Mouse (Mus musculus): ENCODE measurements at regions not wholly inside any gene's neighbourhood (a gene's known extent, or its start where the extent isn't known, plus 50 kb on each side); places are given as distances from the start of the nearest gene placed in this dataset.
"Not testable (repeated sequence)": the region's sequence is repeated elsewhere in the genome, so short reads cannot be mapped to it uniquely, and the experiment has no call there.

GRCm38 (mm10) chr3:134330943-134331342, 94.7 kb downstream of the Cxxc4 start:
- Histone ChIP-seq H3K9ac (ENCODE audit: insufficient read depth, low read depth, low read length, poor library complexity, severe bottlenecking) (no peak overlapping the region), H3K9me3 (ENCODE audit: control insufficient read depth, insufficient read depth, low read depth, low read length) (no peaks in the 10 kb centered on the region), H3K27ac (ENCODE audit: insufficient read depth, low read depth, low read length, poor library complexity, severe bottlenecking) (no peak overlapping the region), H3K4me3 (ENCODE audit: insufficient read depth in 1 of 2, low read depth in 1 of 2, low read length in 2 of 2, poor library complexity in 1 of 2, severe bottlenecking in 1 of 2) (no peak overlapping the region), H3K4me1 (ENCODE audit: control insufficient read depth in 2 of 2, insufficient read depth in 2 of 2, low read length in 2 of 2, poor library complexity in 1 of 2) (no peaks in the 10 kb centered on the region), H3K36me3 (ENCODE audit: control insufficient read depth, insufficient read depth, low read length, poor library complexity, severe bottlenecking) (no peaks in the 10 kb centered on the region)
- DNase-seq (ENCODE audit: low read depth, low spot score) = no peak
- TF ChIP-seq HCFC1 (IDR thresholded peaks at IDR 0.05; ENCODE audit: borderline replicate concordance, insufficient read depth, low read length) = no peak
- TF ChIP-seq ZC3H11A (IDR thresholded peaks at IDR 0.05; ENCODE audit: borderline replicate concordance, low read depth, low read length) = no peak
- no peak for TF ChIP-seq CHD2 (IDR thresholded peaks at IDR 0.05; ENCODE audit: low read depth, low read length)
- no peak for TF ChIP-seq ZNF384 (IDR thresholded peaks at IDR 0.05; ENCODE audit: low read depth, low read length)
- in situ Hi-C loops (cut with MboI; ENCODE audit: low sequenced_read_pairs in 2 of 2, unreplicated experiment in 2 of 2) = no loop called here

DNA sequence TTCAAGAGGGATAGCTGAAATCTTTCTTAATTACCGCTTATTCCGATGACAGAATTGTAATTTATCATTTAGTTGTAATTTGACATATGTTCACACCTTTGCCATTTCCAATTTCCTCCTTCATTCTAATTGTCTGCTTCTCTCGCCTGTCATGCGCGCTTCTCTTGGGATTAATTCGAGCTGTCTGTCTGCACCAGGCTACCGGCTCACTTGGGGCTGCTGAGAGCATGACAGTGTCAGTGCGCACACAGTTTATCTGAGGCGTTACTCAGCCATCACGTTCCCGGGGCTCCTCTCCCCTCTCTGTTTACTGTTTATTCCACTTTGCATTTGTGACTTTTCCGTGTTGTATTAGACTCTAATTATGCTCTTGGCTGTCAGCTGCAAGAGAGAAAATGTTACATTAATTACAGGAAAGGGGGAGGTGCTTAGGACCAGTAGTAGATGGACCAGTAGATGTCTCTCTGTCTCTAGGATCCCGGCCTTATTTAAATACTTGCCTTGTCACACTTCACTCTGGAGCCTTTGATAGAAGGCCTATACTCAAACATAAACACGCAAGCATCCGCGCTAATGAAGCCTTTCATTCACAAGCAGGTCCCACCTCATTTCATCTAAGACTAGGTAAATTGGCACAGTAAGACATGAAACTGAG, 95.3 kb downstream of the Cxxc4 start:
- Histone ChIP-seq H3K9me3 (ENCODE audit: control insufficient read depth, insufficient read depth, low read depth, low read length) (no peaks in the 10 kb centered on the region), H3K27ac (ENCODE audit: insufficient read depth, low read depth, low read length, poor library complexity, severe bottlenecking) (no peak overlapping the region), H3K36me3 (ENCODE audit: control insufficient read depth, insufficient read depth, low read length, poor library complexity, severe bottlenecking) (no peaks in the 10 kb centered on the region), H3K4me3 (ENCODE audit: insufficient read depth in 1 of 2, low read depth in 1 of 2, low read length in 2 of 2, poor library complexity in 1 of 2, severe bottlenecking in 1 of 2) (no peak overlapping the region), H3K9ac (ENCODE audit: insufficient read depth, low read depth, low read length, poor library complexity, severe bottlenecking) (no peak overlapping the region), H3K4me1 (ENCODE audit: control insufficient read depth in 2 of 2, insufficient read depth in 2 of 2, low read length in 2 of 2, poor library complexity in 1 of 2) (no peaks in the 10 kb centered on the region)
- in situ Hi-C loops (cut with MboI; ENCODE audit: low sequenced_read_pairs in 2 of 2, unreplicated experiment in 2 of 2) = no loop called here
- DNase-seq (ENCODE audit: low read depth, low spot score) = no peak
- TF ChIP-seq ZNF384 (IDR thresholded peaks at IDR 0.05; ENCODE audit: low read depth, low read length) (no peak), HCFC1 (IDR thresholded peaks at IDR 0.05; ENCODE audit: borderline replicate concordance, insufficient read depth, low read length) (no peak), CHD2 (IDR thresholded peaks at IDR 0.05; ENCODE audit: low read depth, low read length) (no peak), ZC3H11A (IDR thresholded peaks at IDR 0.05; ENCODE audit: borderline replicate concordance, low read depth, low read length) (no peak)

DNA sequence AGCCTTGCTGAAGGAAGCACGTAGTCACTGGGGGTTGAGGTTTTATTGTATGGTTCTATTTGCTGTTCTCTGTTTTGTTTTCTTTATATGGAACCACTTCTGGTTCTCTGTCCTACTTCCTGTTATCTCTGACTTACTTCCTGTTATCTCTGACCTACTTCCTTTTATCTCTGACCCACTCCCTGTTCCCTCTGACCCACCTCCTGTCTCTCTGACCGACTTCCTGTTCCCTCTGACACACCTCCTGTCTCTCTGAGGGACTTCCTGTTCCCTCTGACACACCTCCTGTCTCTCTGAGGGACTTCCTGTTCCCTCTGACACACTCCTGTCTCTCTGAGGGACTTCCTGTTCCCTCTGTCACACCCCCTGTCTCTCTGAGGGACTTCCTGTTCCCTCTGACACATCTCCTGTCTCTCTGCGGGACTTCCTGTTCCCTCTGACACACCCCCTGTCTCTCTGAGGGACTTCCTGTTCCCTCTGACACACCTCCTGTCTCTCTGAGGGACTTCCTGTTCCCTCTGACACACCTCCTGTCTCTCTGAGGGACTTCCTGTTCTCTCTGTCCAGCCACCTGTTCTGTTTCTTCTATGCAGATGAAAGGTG, 102.9 kb downstream of the Cxxc4 start:
- H3K36me3 ChIP-seq (ENCODE audit: control insufficient read depth, insufficient read depth, low read length, poor library complexity, severe bottlenecking); H3K4me1 ChIP-seq (ENCODE audit: control insufficient read depth in 2 of 2, insufficient read depth in 2 of 2, low read length in 2 of 2, poor library complexity in 1 of 2); H3K9ac ChIP-seq (ENCODE audit: insufficient read depth, low read depth, low read length, poor library complexity, severe bottlenecking); H3K4me3 ChIP-seq (ENCODE audit: insufficient read depth in 1 of 2, low read depth in 1 of 2, low read length in 2 of 2, poor library complexity in 1 of 2, severe bottlenecking in 1 of 2); in situ Hi-C loops (cut with MboI; ENCODE audit: low sequenced_read_pairs in 2 of 2, unreplicated experiment in 2 of 2); DNase-seq (ENCODE audit: low read depth, low spot score); H3K27ac ChIP-seq (ENCODE audit: insufficient read depth, low read depth, low read length, poor library complexity, severe bottlenecking); H3K9me3 ChIP-seq (ENCODE audit: control insufficient read depth, insufficient read depth, low read depth, low read length): not testable (repeated sequence)

DNA sequence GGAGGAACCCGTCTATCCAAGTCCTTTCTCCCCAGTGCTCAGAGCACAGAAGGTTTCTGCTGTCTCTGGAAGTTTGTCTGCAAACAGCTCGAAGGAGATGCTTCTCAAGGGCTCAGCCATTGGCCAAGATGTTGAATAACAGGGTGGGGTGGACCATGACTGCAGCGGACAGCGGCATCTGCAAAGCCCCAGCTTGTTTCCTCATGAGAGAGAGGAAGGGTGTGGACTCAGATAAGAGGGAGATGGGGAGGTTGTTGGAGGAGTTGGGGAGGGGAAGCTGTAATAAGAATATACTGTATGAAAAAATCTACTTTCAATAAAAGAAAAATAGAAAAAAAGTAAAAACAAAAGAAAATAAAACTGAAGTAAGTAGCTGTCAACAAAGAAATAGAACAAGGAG, 129.7 kb downstream of the Cxxc4 start:
- Histone ChIP-seq H3K36me3 (ENCODE audit: control insufficient read depth, insufficient read depth, low read length, poor library complexity, severe bottlenecking) (no peaks in the 10 kb centered on the region), H3K9me3 (ENCODE audit: control insufficient read depth, insufficient read depth, low read depth, low read length) (no peaks in the 10 kb centered on the region), H3K27ac (ENCODE audit: insufficient read depth, low read depth, low read length, poor library complexity, severe bottlenecking) (no peak overlapping the region), H3K4me1 (ENCODE audit: control insufficient read depth in 2 of 2, insufficient read depth in 2 of 2, low read length in 2 of 2, poor library complexity in 1 of 2) (no peaks in the 10 kb centered on the region), H3K4me3 (ENCODE audit: insufficient read depth in 1 of 2, low read depth in 1 of 2, low read length in 2 of 2, poor library complexity in 1 of 2, severe bottlenecking in 1 of 2) (no peak overlapping the region), H3K9ac (ENCODE audit: insufficient read depth, low read depth, low read length, poor library complexity, severe bottlenecking) (no peak overlapping the region)
- in situ Hi-C loops (cut with MboI; ENCODE audit: low sequenced_read_pairs in 2 of 2, unreplicated experiment in 2 of 2) = no loop called here
- no peak for TF ChIP-seq MAFK (IDR thresholded peaks at IDR 0.05; ENCODE audit: insufficient read depth, low read depth, low read length)
- no peak for TF ChIP-seq ZC3H11A (IDR thresholded peaks at IDR 0.05; ENCODE audit: borderline replicate concordance, low read depth, low read length)
- no peak for TF ChIP-seq ZNF384 (IDR thresholded peaks at IDR 0.05; ENCODE audit: low read depth, low read length)
- no peak for TF ChIP-seq CHD2 (IDR thresholded peaks at IDR 0.05; ENCODE audit: low read depth, low read length)
- no peak for TF ChIP-seq HCFC1 (IDR thresholded peaks at IDR 0.05; ENCODE audit: borderline replicate concordance, insufficient read depth, low read length)
- DNase-seq (ENCODE audit: low read depth, low spot score) = no peak

GRCm38 (mm10) chr3:134366761-134367160, 130.5 kb downstream of the Cxxc4 start:
- TF ChIP-seq HCFC1 (IDR thresholded peaks at IDR 0.05; ENCODE audit: borderline replicate concordance, insufficient read depth, low read length) = no peak
- no peak for TF ChIP-seq ZNF384 (IDR thresholded peaks at IDR 0.05; ENCODE audit: low read depth, low read length)
- no peak for TF ChIP-seq CHD2 (IDR thresholded peaks at IDR 0.05; ENCODE audit: low read depth, low read length)
- no peak for TF ChIP-seq MAFK (IDR thresholded peaks at IDR 0.05; ENCODE audit: insufficient read depth, low read depth, low read length)
- TF ChIP-seq ZC3H11A (IDR thresholded peaks at IDR 0.05; ENCODE audit: borderline replicate concordance, low read depth, low read length) = no peak
- Histone ChIP-seq H3K4me1 (ENCODE audit: control insufficient read depth in 2 of 2, insufficient read depth in 2 of 2, low read length in 2 of 2, poor library complexity in 1 of 2) (no peaks in the 10 kb centered on the region), H3K36me3 (ENCODE audit: control insufficient read depth, insufficient read depth, low read length, poor library complexity, severe bottlenecking) (no peaks in the 10 kb centered on the region), H3K9me3 (ENCODE audit: control insufficient read depth, insufficient read depth, low read depth, low read length) (no peaks in the 10 kb centered on the region), H3K27ac (ENCODE audit: insufficient read depth, low read depth, low read length, poor library complexity, severe bottlenecking) (no peak overlapping the region), H3K4me3 (ENCODE audit: insufficient read depth in 1 of 2, low read depth in 1 of 2, low read length in 2 of 2, poor library complexity in 1 of 2, severe bottlenecking in 1 of 2) (no peak overlapping the region), H3K9ac (ENCODE audit: insufficient read depth, low read depth, low read length, poor library complexity, severe bottlenecking) (no peak overlapping the region)
- DNase-seq (ENCODE audit: low read depth, low spot score) = no peak
- in situ Hi-C loops (cut with MboI; ENCODE audit: low sequenced_read_pairs in 2 of 2, unreplicated experiment in 2 of 2) = no loop called here
